Mouse (Mus musculus) ES-E14 (cell line): ENCODE data around the gene Fuca1. TPM values are rescaled to one million over a fixed set of nuclear protein-coding genes. Genes with fewer than 3 reads are reported as not detected.
"Not testable (repeated sequence)": the region's sequence is repeated elsewhere in the genome, so short reads cannot be mapped to it uniquely, and the experiment has no call there.

Source experiments
- DNase-seq: peaks from one replicate; pipeline ENCODE4 v3.0.0-alpha.2; 2013; ENCODE audit warnings: low read depth, low spot score
- H3K27ac ChIP-seq: 2 replicates; pipeline ENCODE4 v1.5.1; 2012; ENCODE audit warnings: low read depth, mild to moderate bottlenecking, low read length, moderate library complexity, mixed read lengths; ENCODE audit not compliant: poor library complexity, insufficient read depth, severe bottlenecking
- H3K36me3 ChIP-seq: 2 replicates; pipeline ENCODE4 v1.6.1; 2012; ENCODE audit warnings: mild to moderate bottlenecking, low read length, moderate library complexity, mixed read lengths; ENCODE audit not compliant: control insufficient read depth, poor library complexity, insufficient read depth, severe bottlenecking
- H3K4me1 ChIP-seq, 2 experiments: fragments of 150-350 bp in 1 of 2; sonication (generic) in 1 of 2; 2 replicates each; pipeline ENCODE4 v1.6.1; 2012; ENCODE audit warnings: low read length in 2 of 2, mild to moderate bottlenecking in 1 of 2, mixed read lengths in 1 of 2; ENCODE audit not compliant: control insufficient read depth in 2 of 2, insufficient read depth in 2 of 2, poor library complexity in 1 of 2
- H3K4me3 ChIP-seq, 2 experiments: fragments of 150-350 bp in 1 of 2; sonication (generic) in 1 of 2; 2 replicates each; pipeline ENCODE4 v1.5.1; 2012; ENCODE audit warnings: low read length in 2 of 2, low read depth in 1 of 2, mild to moderate bottlenecking in 1 of 2, mixed read lengths in 1 of 2; ENCODE audit not compliant: insufficient read depth in 1 of 2, poor library complexity in 1 of 2, severe bottlenecking in 1 of 2
- H3K9ac ChIP-seq: 2 replicates; pipeline ENCODE4 v1.6.1; 2012; ENCODE audit warnings: low read depth, mild to moderate bottlenecking, low read length, mixed read lengths; ENCODE audit not compliant: poor library complexity, insufficient read depth, severe bottlenecking
- H3K9me3 ChIP-seq: fragments of 150-350 bp; sonication (generic); 2 replicates; pipeline ENCODE4 v1.6.1; 2012; ENCODE audit warnings: low read depth, mild to moderate bottlenecking, low read length; ENCODE audit not compliant: control insufficient read depth, insufficient read depth
- CHD2 ChIP-seq: IDR thresholded peaks from 2 replicates; pipeline ENCODE4 v1.6.1; 2014; ENCODE audit warnings: mild to moderate bottlenecking, low read depth, low read length, inconsistent platforms
- HCFC1 ChIP-seq: IDR thresholded peaks from 2 replicates; pipeline ENCODE4 v1.6.1; 2012; ENCODE audit warnings: low read length, inconsistent platforms, borderline replicate concordance; ENCODE audit not compliant: insufficient read depth
- MAFK ChIP-seq: IDR thresholded peaks from 2 replicates; pipeline ENCODE4 v1.6.1; 2014; ENCODE audit warnings: mild to moderate bottlenecking, low read depth, low read length, inconsistent platforms; ENCODE audit not compliant: insufficient read depth
- ZC3H11A ChIP-seq: IDR thresholded peaks from 2 replicates; pipeline ENCODE4 v1.6.1; 2012; ENCODE audit warnings: low read depth, mild to moderate bottlenecking, inconsistent platforms, low read length, borderline replicate concordance
- ZNF384 ChIP-seq: IDR thresholded peaks from 2 replicates; pipeline ENCODE4 v1.6.1; 2012; ENCODE audit warnings: low read depth, low read length, inconsistent platforms
- in situ Hi-C, 2 experiments: fragments of 600-800 bp; cut with MboI; formaldehyde crosslinking; loops; one replicate each; pipeline ENCODE4 v1.15.1; 2025; ENCODE audit warnings: low sequenced_read_pairs in 2 of 2, inconsistent platforms in 1 of 2; ENCODE audit not compliant: unreplicated experiment in 2 of 2
- total RNA-seq: library from RNA; depleted of rRNA; stranded (reverse); fragments of 300-350 nt; gene quantifications from 2 replicates; pipeline ENCODE4 v1.2.3, GENCODE M21; 2012

Gene Fuca1
- total RNA-seq, 1 experiment: 69.8 TPM

GRCm38 (mm10) chr4:135972911-135973811, 52.6 kb downstream of the Fuca1 start:
- Histone ChIP-seq H3K9ac (peak overlapping the region; percentile 85; the same call in 1 of the 2 replicates), H3K36me3 (peaks cover 34% of the 10 kb centered on the region), H3K27ac (no peak overlapping the region), H3K4me3 (peak overlapping the region; percentile 89 to 93), H3K9me3 (no peaks in the 10 kb centered on the region), H3K4me1 (peaks cover 3 to 7% of the 10 kb centered on the region in 2 experiments; a peak in 1 of 4 replicates)
- DNase-seq: no peak
- TF ChIP-seq ZNF384: no peak
- TF ChIP-seq CHD2: no peak
- no peak for TF ChIP-seq ZC3H11A
- no peak for TF ChIP-seq MAFK
- TF ChIP-seq HCFC1: no peak
- in situ Hi-C loops: no loop called here

GRCm38 (mm10) chr4:135976146-135976545, 55.6 kb downstream of the Fuca1 start:
- TF ChIP-seq HCFC1 (no peak), ZNF384 (no peak), ZC3H11A (no peak), CHD2 (no peak), MAFK (no peak)
- H3K36me3 ChIP-seq: peaks cover 26% of the 10 kb centered on the region; the same call in 1 of the 2 replicates
- peaks cover 3 to 5% of the 10 kb centered on the region in 2 experiments; a peak in 1 of 4 replicates for H3K4me1 ChIP-seq
- H3K9me3 ChIP-seq: no peaks in the 10 kb centered on the region
- in situ Hi-C loops: no loop called here
- no peak overlapping the region for H3K4me3 ChIP-seq
- H3K27ac ChIP-seq: no peak overlapping the region
- DNase-seq: no peak
- H3K9ac ChIP-seq: no peak overlapping the region

DNA sequence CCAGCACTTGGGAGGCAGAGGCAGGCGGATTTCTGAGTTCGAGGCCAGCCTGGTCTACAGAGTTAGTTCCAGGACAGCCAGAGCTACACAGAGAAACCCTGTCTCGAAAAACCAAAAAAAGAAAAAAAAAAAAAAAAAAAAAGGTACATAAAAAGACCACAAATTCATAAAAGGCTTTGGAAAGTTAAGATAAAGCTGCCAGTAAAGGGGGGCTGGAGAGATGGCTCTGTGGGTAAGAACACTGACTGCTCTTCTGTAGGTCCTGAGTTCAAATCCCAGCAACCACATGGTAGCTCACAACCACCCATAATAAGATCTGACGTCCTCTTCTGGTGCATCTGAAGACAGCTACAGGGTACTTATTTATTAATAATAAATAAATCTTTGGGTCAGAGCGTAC, 59.7 kb downstream of the Fuca1 start:
- DNase-seq, H3K9ac ChIP-seq, H3K9me3 ChIP-seq, H3K4me1 ChIP-seq, H3K4me3 ChIP-seq, in situ Hi-C loops, H3K27ac ChIP-seq: not testable (repeated sequence)
- peaks cover 32% of the 10 kb centered on the region for H3K36me3 ChIP-seq

DNA sequence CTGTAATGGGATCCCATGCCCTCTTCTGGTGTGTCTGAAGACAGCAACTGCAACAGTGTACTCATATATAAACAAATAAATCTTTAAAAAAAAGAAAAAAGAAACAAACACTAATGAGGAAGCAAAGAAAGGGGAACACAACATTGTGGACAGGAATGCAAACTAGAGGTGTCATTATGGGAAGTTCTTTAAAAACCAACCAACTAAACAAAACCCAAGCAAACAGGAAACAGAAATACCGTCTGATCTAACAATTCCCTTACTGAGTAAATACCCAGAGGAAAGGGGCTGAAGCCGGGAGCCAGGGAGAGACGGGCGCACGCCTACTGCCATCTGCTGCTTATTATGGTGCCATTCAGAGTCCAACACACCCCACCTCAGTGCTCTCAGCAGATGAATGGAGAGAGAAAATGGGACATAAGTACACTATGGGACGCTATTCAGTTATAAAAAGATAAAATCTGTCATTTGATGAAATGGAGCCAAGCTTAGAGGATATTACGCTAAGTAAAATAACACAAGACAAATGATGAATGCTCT, 61.1 kb downstream of the Fuca1 start:
- TF ChIP-seq ZNF384: no peak
- no peak for TF ChIP-seq MAFK
- no peak for TF ChIP-seq CHD2
- TF ChIP-seq HCFC1: no peak
- TF ChIP-seq ZC3H11A: no peak
- no peaks in the 10 kb centered on the region for H3K9me3 ChIP-seq
- H3K9ac ChIP-seq: no peak overlapping the region
- no peak for DNase-seq
- H3K27ac ChIP-seq: no peak overlapping the region
- in situ Hi-C loops: no loop called here
- peaks cover 0 to 2% of the 10 kb centered on the region in 2 experiments; a peak in 1 of 4 replicates for H3K4me1 ChIP-seq
- H3K4me3 ChIP-seq: no peak overlapping the region
- peaks cover 25% of the 10 kb centered on the region for H3K36me3 ChIP-seq
